In genomic region chr13:28953581-28953991, GRCm38 (mm10) we compare ENCODE assay signal across 8 mouse cellular contexts. TPM values are rescaled to one million over a fixed set of nuclear protein-coding genes. Genes with fewer than 3 reads are reported as not detected.
A peak's percentile ranks its signal among the peaks of the same experiment; 100 is the strongest.
DNase-seq lines count a peak whose midpoint lies in the region; ATAC-seq and TF ChIP-seq lines count a peak whose summit lies in the region.

Sox4 (minus strand) TSS chr13:28953713.

- peak; percentile 95 to 97 for DNase-seq in heart, postnatal 14 days
- DNase-seq in large intestine, adult 2 months (ENCODE audit: low read depth, low spot score): peak; percentile 91

- ATAC-seq in cerebellum, adult (ENCODE audit: insufficient number of reproducible peaks, low FRiP score, low TSS enrichment): peak; percentile 62
- ATAC-seq in forebrain, embryonic 15.5 days (replicated peaks): peak; percentile 92
- peak; percentile 61 for ATAC-seq in liver, embryonic 16.5 days (ENCODE audit: low read depth)
- ATAC-seq in neural tube, embryonic 13.5 days (ENCODE audit: low read depth): peak; percentile 92

- under 1% methylated on average over 19 of the region's 19 CpGs for WGBS in forebrain, embryonic 15.5 days
- WGBS in large intestine, adult 2 months: 1% methylated on average over 19 of the region's 19 CpGs
- whole genome bisulfite sequencing in liver, embryonic 16.5 days (ENCODE audit: insufficient replicate concordance): under 1% methylated on average over 19 of the region's 19 CpGs
- WGBS in neural tube, embryonic 13.5 days: 0% methylated on average over 19 of the region's 19 CpGs

- H3K9me3 ChIP-seq in E14TG2a.4 (ENCODE audit: low read length): no peaks in the 10 kb centered on the region
- no peaks in the 10 kb centered on the region for H3K9me3 ChIP-seq in forebrain, embryonic 15.5 days
- no peaks in the 10 kb centered on the region for H3K9me3 ChIP-seq in liver, embryonic 16.5 days (replicated peaks; ENCODE audit: control insufficient read depth, low read length)
- no peaks in the 10 kb centered on the region for H3K9me3 ChIP-seq in neural tube, embryonic 13.5 days

- H3K4me3 ChIP-seq in E14TG2a.4 (replicated peaks; ENCODE audit: low read length): peak within 1 kb of the TSS; percentile 83
- peak within 1 kb of the TSS; percentile 97 for H3K4me3 ChIP-seq in forebrain, embryonic 15.5 days
- H3K4me3 ChIP-seq in liver, embryonic 16.5 days (ENCODE audit: low read depth, low read length): peak within 1 kb of the TSS; percentile 62
- peak within 1 kb of the TSS; percentile 100 for H3K4me3 ChIP-seq in neural tube, embryonic 13.5 days
- peak within 1 kb of the TSS; percentile 85 for H3K4me3 ChIP-seq in testis, adult 2 months (ENCODE audit: control insufficient read depth, low read depth, low read length)

- TF ChIP-seq POLR2A in testis, adult 2 months (IDR thresholded peaks at IDR 0.05; ENCODE audit: control insufficient read depth, low read depth, low read length): peak; percentile 90

- peaks cover 41% of the 10 kb centered on the region for H3K4me1 ChIP-seq in E14TG2a.4 (replicated peaks; ENCODE audit: low read depth, low read length)
- peaks cover 20% of the 10 kb centered on the region for H3K4me1 ChIP-seq in forebrain, embryonic 15.5 days
- peaks cover 8% of the 10 kb centered on the region for H3K4me1 ChIP-seq in liver, embryonic 16.5 days (ENCODE audit: control insufficient read depth, low read depth, low read length)
- peaks cover 15% of the 10 kb centered on the region for H3K4me1 ChIP-seq in neural tube, embryonic 13.5 days (replicated peaks)
- H3K4me1 ChIP-seq in testis, adult 2 months (ENCODE audit: control insufficient read depth, insufficient read depth, low read length): peaks cover 24% of the 10 kb centered on the region

- intact Hi-C loops in heart, postnatal 14 days (cut with DNase I): loop anchor here (2.0 to 5.0 kb wide), 5 partner anchors 196 to 1034 kb away; partner anchors contain the start of gene E2f3

- H3K4me2 ChIP-seq in forebrain, embryonic 15.5 days (replicated peaks): peak within 1 kb of the TSS; percentile 44
- peak within 1 kb of the TSS; percentile 79 for H3K4me2 ChIP-seq in liver, embryonic 16.5 days (ENCODE audit: low read depth, low read length)
- H3K4me2 ChIP-seq in neural tube, embryonic 13.5 days: peak within 1 kb of the TSS; percentile 57

- H3K27me3 ChIP-seq in E14TG2a.4 (ENCODE audit: insufficient read depth, low read length): peaks cover 16% of the 10 kb centered on the region
- H3K27me3 ChIP-seq in forebrain, embryonic 15.5 days: no peaks in the 10 kb centered on the region
- H3K27me3 ChIP-seq in liver, embryonic 16.5 days (ENCODE audit: control insufficient read depth, insufficient read depth, low read depth, low read length): peaks cover 43% of the 10 kb centered on the region
- no peaks in the 10 kb centered on the region for H3K27me3 ChIP-seq in neural tube, embryonic 13.5 days
- no peaks in the 10 kb centered on the region for H3K27me3 ChIP-seq in testis, adult 2 months (ENCODE audit: control insufficient read depth, insufficient read depth, low read length)

- peak within 1 kb of the TSS; percentile 100 for H3K9ac ChIP-seq in forebrain, embryonic 15.5 days (replicated peaks)
- peak within 1 kb of the TSS; percentile 57 for H3K9ac ChIP-seq in liver, embryonic 16.5 days (ENCODE audit: low read depth, low read length)
- H3K9ac ChIP-seq in neural tube, embryonic 13.5 days: peak within 1 kb of the TSS; percentile 100

- peak within 1 kb of the TSS; percentile 100 for H3K27ac ChIP-seq in forebrain, embryonic 15.5 days (replicated peaks)
- peak within 1 kb of the TSS; percentile 74 for H3K27ac ChIP-seq in liver, embryonic 16.5 days (ENCODE audit: low read length)
- peak within 1 kb of the TSS; percentile 99 for H3K27ac ChIP-seq in neural tube, embryonic 13.5 days (replicated peaks)
- peak within 1 kb of the TSS; percentile 76 for H3K27ac ChIP-seq in testis, adult 2 months (ENCODE audit: control insufficient read depth, insufficient read depth, low read depth, low read length)

- no peaks in the 10 kb centered on the region for H3K36me3 ChIP-seq in E14TG2a.4 (ENCODE audit: insufficient read depth, low read length)
- no peaks in the 10 kb centered on the region for H3K36me3 ChIP-seq in forebrain, embryonic 15.5 days
- no peaks in the 10 kb centered on the region for H3K36me3 ChIP-seq in liver, embryonic 16.5 days (ENCODE audit: control insufficient read depth, insufficient read depth)
- 0 out of 2 replicates have a peak, but pooled peaks cover under 1% of the 10 kb centered on the region for H3K36me3 ChIP-seq in neural tube, embryonic 13.5 days
- H3K36me3 ChIP-seq in testis, adult 2 months (ENCODE audit: control insufficient read depth, insufficient read depth, low read length): no peaks in the 10 kb centered on the region

- no peak for TF ChIP-seq CTCF in E14TG2a.4 (conservative IDR thresholded peaks at IDR 0.05; ENCODE audit: low read length)
- no peak for TF ChIP-seq CTCF in testis, adult 2 months (IDR thresholded peaks at IDR 0.05; ENCODE audit: control insufficient read depth, insufficient read depth, insufficient replicate concordance, low read depth, low read length)

RNA-seq across cellular contexts. Expression of gene Sox4, which starts in this region (rescaled TPM):
- polyA plus RNA-seq in forebrain, embryonic 15.5 days (2015; fragmentation: Nextera tagmentation; extraction: Ambion mirVana): 344 and 362 TPM in 2 replicates
- total RNA-seq in heart, postnatal 14 days (2021): 10 to 100 TPM; 31.2 to 34.1 TPM
- polyA plus RNA-seq in large intestine, adult 2 months (2012; rRNA removed): 5.8 and 9.4 TPM in 2 replicates
- polyA plus RNA-seq in liver, embryonic 16.5 days (2015; fragmentation: Nextera tagmentation; extraction: Ambion mirVana): 1.2 and 1.7 TPM in 2 replicates
- 161 and 183 TPM in 2 replicates for polyA plus RNA-seq in neural tube, embryonic 13.5 days (2015; fragmentation: Nextera tagmentation; extraction: Ambion mirVana)
- polyA plus RNA-seq in testis, adult 2 months (2012; rRNA removed): 2.2 and 2.5 TPM in 2 replicates

Comparison
In these comparisons a context has a peak if more than half of its experiments do, and no peak if none do; other contexts are left out.
1. Peak in every context shown above with its lines: DNase-seq, ATAC-seq, H3K4me3 ChIP-seq and H3K27ac ChIP-seq.
2. RNA of gene Sox4 (polyA plus RNA-seq): 344 to 362 TPM in forebrain, embryonic 15.5 days and 161 to 183 TPM in neural tube, embryonic 13.5 days; 5.8 to 9.4 TPM in large intestine, adult 2 months, 2.2 to 2.5 TPM in testis, adult 2 months and 1.2 to 1.7 TPM in liver, embryonic 16.5 days; every median in the first group is over 10 times any median in the second.